Mouse (Mus musculus): ENCODE measurements at regions not wholly inside any gene's neighbourhood (a gene's known extent, or its start where the extent isn't known, plus 50 kb on each side); places are given as distances from the start of the nearest gene placed in this dataset.

DNA sequence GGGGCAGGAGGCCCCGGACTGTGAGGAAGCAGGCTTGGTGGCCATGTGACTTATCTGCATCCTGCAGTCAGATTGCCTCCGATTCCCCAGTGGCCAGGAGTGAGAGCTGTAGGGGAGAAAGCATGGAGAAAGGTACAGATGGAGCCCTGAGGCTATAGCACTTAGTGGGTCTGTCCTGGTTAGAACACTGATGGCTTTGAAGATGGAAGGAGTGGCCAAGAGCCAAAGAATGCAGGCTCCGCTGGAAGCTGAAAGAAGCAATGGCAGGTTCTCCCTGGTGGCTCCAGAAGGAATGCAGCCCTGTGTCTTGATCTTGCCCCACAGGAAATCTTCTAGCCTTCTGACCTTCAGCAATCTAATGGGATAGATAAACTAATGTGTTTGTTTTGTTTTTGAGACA is 926.3 kb downstream of the 4930447A16Rik start:
- TF ChIP-seq EP300 (IDR thresholded peaks at IDR 0.05) (no peak), CTCF (IDR thresholded peaks at IDR 0.05) (no peak)
- Histone ChIP-seq H3K9ac (replicated peaks; ENCODE audit: low read depth) (no peak overlapping the region), H3K4me3 (ENCODE audit: low read depth, low read length) (no peak overlapping the region), H3K9me3 (ENCODE audit: low read length) (no peaks in the 10 kb centered on the region), H3K36me3 (ENCODE audit: insufficient read depth, low read length) (no peaks in the 10 kb centered on the region), H3K4me2 (replicated peaks; ENCODE audit: low read depth, low read length) (no peak overlapping the region), H3K4me1 (ENCODE audit: insufficient read depth, low read depth, low read length) (no peaks in the 10 kb centered on the region), H3K27ac (ENCODE audit: low read length) (no peak overlapping the region), H3K27me3 (replicated peaks; ENCODE audit: insufficient read depth, low read length) (no peaks in the 10 kb centered on the region)
- 62% methylated on average over 3 of the region's 3 CpGs for WGBS
- DNase-seq (ENCODE audit: low spot score) (no peak), ATAC-seq (no peak)

GRCm38 (mm10) chr15:38353371-38353770 is 928.0 kb downstream of the 4930447A16Rik start:
- no peak overlapping the region for H3K4me2 ChIP-seq (replicated peaks; ENCODE audit: low read depth, low read length)
- H3K36me3 ChIP-seq (ENCODE audit: insufficient read depth, low read length), result no peaks in the 10 kb centered on the region
- no peak overlapping the region for H3K27ac ChIP-seq (ENCODE audit: low read length)
- no peaks in the 10 kb centered on the region for H3K9me3 ChIP-seq (ENCODE audit: low read length)
- H3K9ac ChIP-seq (replicated peaks; ENCODE audit: low read depth), result no peak overlapping the region
- TF ChIP-seq EP300 (IDR thresholded peaks at IDR 0.05) (no peak), CTCF (IDR thresholded peaks at IDR 0.05) (no peak)
- DNase-seq (ENCODE audit: low spot score) (no peak), ATAC-seq (no peak)
- WGBS, result 62% methylated on average over 4 of the region's 4 CpGs
- H3K27me3 ChIP-seq (replicated peaks; ENCODE audit: insufficient read depth, low read length), result no peaks in the 10 kb centered on the region
- H3K4me3 ChIP-seq (ENCODE audit: low read depth, low read length), result no peak overlapping the region
- H3K4me1 ChIP-seq (ENCODE audit: insufficient read depth, low read depth, low read length), result no peaks in the 10 kb centered on the region

- H3K9me3 ChIP-seq (ENCODE audit: low read length), result no peaks in the 10 kb centered on the region
- H3K9ac ChIP-seq (replicated peaks; ENCODE audit: low read depth), result no peak overlapping the region
- TF ChIP-seq EP300 (IDR thresholded peaks at IDR 0.05), result no peak
- TF ChIP-seq CTCF (IDR thresholded peaks at IDR 0.05), result no peak
- H3K4me2 ChIP-seq (replicated peaks; ENCODE audit: low read depth, low read length), result no peak overlapping the region
- no peak for DNase-seq (ENCODE audit: low spot score)
- H3K27me3 ChIP-seq (replicated peaks; ENCODE audit: insufficient read depth, low read length), result no peaks in the 10 kb centered on the region
- H3K4me3 ChIP-seq (ENCODE audit: low read depth, low read length), result no peak overlapping the region
- ATAC-seq, result no peak
- no peak overlapping the region for H3K27ac ChIP-seq (ENCODE audit: low read length)
- H3K4me1 ChIP-seq (ENCODE audit: insufficient read depth, low read depth, low read length), result no peaks in the 10 kb centered on the region
- 92% methylated on average over 3 of the region's 3 CpGs for WGBS
- no peaks in the 10 kb centered on the region for H3K36me3 ChIP-seq (ENCODE audit: insufficient read depth, low read length)
These were observed 933.7 kb downstream of the 4930447A16Rik start for GRCm38 (mm10) chr15:38359053-38359452.

DNA sequence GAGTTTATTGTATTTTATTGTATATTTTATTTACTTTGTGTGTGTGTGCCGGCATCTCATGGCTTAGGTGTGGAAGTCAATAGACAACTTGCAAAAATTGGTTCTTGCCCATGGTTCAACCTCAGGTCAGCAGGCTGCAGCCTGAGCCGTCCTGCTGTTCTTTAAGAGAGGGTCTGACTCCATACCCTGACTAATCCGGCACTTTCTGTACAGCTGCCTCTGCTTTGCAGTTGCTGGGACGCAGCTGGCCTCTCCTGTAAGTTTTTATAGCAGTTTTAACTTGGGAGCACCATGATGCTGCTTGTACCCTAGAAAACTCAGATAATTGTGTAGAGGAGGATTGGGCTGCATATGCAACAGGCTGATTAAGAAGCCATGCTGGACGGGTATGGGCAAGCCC is 938.2 kb downstream of the 4930447A16Rik start:
- Histone ChIP-seq H3K27me3 (replicated peaks; ENCODE audit: insufficient read depth, low read length) (no peaks in the 10 kb centered on the region), H3K4me2 (replicated peaks; ENCODE audit: low read depth, low read length) (no peak overlapping the region), H3K4me3 (ENCODE audit: low read depth, low read length) (no peak overlapping the region), H3K9me3 (ENCODE audit: low read length) (no peaks in the 10 kb centered on the region), H3K27ac (ENCODE audit: low read length) (no peak overlapping the region), H3K4me1 (ENCODE audit: insufficient read depth, low read depth, low read length) (no peaks in the 10 kb centered on the region), H3K9ac (replicated peaks; ENCODE audit: low read depth) (no peak overlapping the region), H3K36me3 (ENCODE audit: insufficient read depth, low read length) (no peaks in the 10 kb centered on the region)
- TF ChIP-seq CTCF (IDR thresholded peaks at IDR 0.05), result no peak
- no peak for TF ChIP-seq EP300 (IDR thresholded peaks at IDR 0.05)
- ATAC-seq, result no peak
- DNase-seq (ENCODE audit: low spot score), result no peak
- 82% methylated on average over 5 of the region's 5 CpGs for WGBS

GRCm38 (mm10) chr15:38364014-38364413 is 938.7 kb downstream of the 4930447A16Rik start:
- H3K36me3 ChIP-seq (ENCODE audit: insufficient read depth, low read length), result no peaks in the 10 kb centered on the region
- ATAC-seq (no peak), DNase-seq (ENCODE audit: low spot score) (no peak)
- 60% methylated on average over 3 of the region's 3 CpGs for WGBS
- H3K9me3 ChIP-seq (ENCODE audit: low read length), result no peaks in the 10 kb centered on the region
- no peak overlapping the region for H3K27ac ChIP-seq (ENCODE audit: low read length)
- no peak overlapping the region for H3K4me2 ChIP-seq (replicated peaks; ENCODE audit: low read depth, low read length)
- TF ChIP-seq EP300 (IDR thresholded peaks at IDR 0.05) (no peak), CTCF (IDR thresholded peaks at IDR 0.05) (no peak)
- H3K4me3 ChIP-seq (ENCODE audit: low read depth, low read length), result no peak overlapping the region
- H3K9ac ChIP-seq (replicated peaks; ENCODE audit: low read depth), result no peak overlapping the region
- H3K27me3 ChIP-seq (replicated peaks; ENCODE audit: insufficient read depth, low read length), result no peaks in the 10 kb centered on the region
- H3K4me1 ChIP-seq (ENCODE audit: insufficient read depth, low read depth, low read length), result no peaks in the 10 kb centered on the region

GRCm38 (mm10) chr15:38367643-38368042 is 942.3 kb downstream of the 4930447A16Rik start:
- Histone ChIP-seq H3K27me3 (replicated peaks; ENCODE audit: insufficient read depth, low read length) (no peaks in the 10 kb centered on the region), H3K4me1 (ENCODE audit: insufficient read depth, low read depth, low read length) (no peaks in the 10 kb centered on the region), H3K9me3 (ENCODE audit: low read length) (no peaks in the 10 kb centered on the region), H3K4me3 (ENCODE audit: low read depth, low read length) (no peak overlapping the region), H3K36me3 (ENCODE audit: insufficient read depth, low read length) (no peaks in the 10 kb centered on the region), H3K27ac (ENCODE audit: low read length) (no peak overlapping the region), H3K9ac (replicated peaks; ENCODE audit: low read depth) (no peak overlapping the region), H3K4me2 (replicated peaks; ENCODE audit: low read depth, low read length) (no peak overlapping the region)
- 97% methylated on average over 5 of the region's 5 CpGs for WGBS
- no peak for ATAC-seq
- no peak for TF ChIP-seq CTCF (IDR thresholded peaks at IDR 0.05)
- no peak for TF ChIP-seq EP300 (IDR thresholded peaks at IDR 0.05)
- no peak for DNase-seq (ENCODE audit: low spot score)

DNA sequence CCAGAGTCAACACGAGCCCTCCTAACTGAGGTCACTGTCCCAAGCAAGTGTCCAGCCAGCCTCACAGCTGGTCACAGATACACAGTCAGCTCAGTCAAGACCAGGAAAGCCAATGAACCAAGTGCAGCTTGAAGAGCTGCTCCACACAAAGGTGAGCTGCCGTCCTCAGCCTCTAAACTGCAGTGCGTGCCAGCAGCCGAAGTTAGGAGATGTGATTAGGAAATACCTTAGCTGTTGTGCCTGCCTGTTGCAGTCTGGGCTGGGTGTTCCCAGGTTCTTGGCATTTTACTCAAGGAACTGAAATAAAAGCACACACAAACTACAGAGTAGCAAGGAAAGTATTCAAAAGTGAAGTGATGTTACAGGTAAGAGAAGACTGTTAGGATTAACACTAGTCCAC is 942.9 kb downstream of the 4930447A16Rik start:
- H3K9me3 ChIP-seq (ENCODE audit: low read length), result no peaks in the 10 kb centered on the region
- no peak overlapping the region for H3K9ac ChIP-seq (replicated peaks; ENCODE audit: low read depth)
- no peak overlapping the region for H3K27ac ChIP-seq (ENCODE audit: low read length)
- H3K27me3 ChIP-seq (replicated peaks; ENCODE audit: insufficient read depth, low read length), result no peaks in the 10 kb centered on the region
- H3K4me1 ChIP-seq (ENCODE audit: insufficient read depth, low read depth, low read length), result no peaks in the 10 kb centered on the region
- no peak overlapping the region for H3K4me2 ChIP-seq (replicated peaks; ENCODE audit: low read depth, low read length)
- H3K4me3 ChIP-seq (ENCODE audit: low read depth, low read length), result no peak overlapping the region
- no peaks in the 10 kb centered on the region for H3K36me3 ChIP-seq (ENCODE audit: insufficient read depth, low read length)
- DNase-seq (ENCODE audit: low spot score) (no peak), ATAC-seq (peak; percentile 28; the same call in 1 of the 2 replicates)
- TF ChIP-seq EP300 (IDR thresholded peaks at IDR 0.05), result no peak
- no peak for TF ChIP-seq CTCF (IDR thresholded peaks at IDR 0.05)
- 63% methylated on average over 4 of the region's 4 CpGs for WGBS

All from lung, postnatal 0 days (tissue).